ENCODE assay signal across 14 mouse cellular contexts in genomic region chr14:86731300-86731699, GRCm38 (mm10).
"Had no signal": no experiment of that assay in that cellular context is flagged by ENCODE, and none has a peak within 500 bp of the region (broad histone marks: within the 10 kb centered on the region; RNA-seq: fewer than 3 reads in every experiment).

No protein-coding gene starts in this region.

- H3K27me3 ChIP-seq: limb, embryonic 15.5 days; liver, embryonic 12.5 days; megakaryocyte, embryonic 14.5 days; midbrain, embryonic 15.5 days; neural tube, embryonic 15.5 days; stomach, embryonic 15.5 days had no signal

- H3K4me2 ChIP-seq: limb, embryonic 15.5 days; liver, embryonic 12.5 days; lung, embryonic 14.5 days; midbrain, embryonic 15.5 days; neural tube, embryonic 15.5 days; stomach, embryonic 15.5 days had no signal

- DNase-seq: kidney, adult 9 months; layer of hippocampus, adult 9-11 months; layer of hippocampus, postnatal 36 days; lung, embryonic 14.5 days; lung, postnatal 10 days; lung, postnatal 4 days; thymus, postnatal 4 days had no signal

- H3K36me3 ChIP-seq: limb, embryonic 15.5 days; liver, embryonic 12.5 days; midbrain, embryonic 15.5 days; neural tube, embryonic 15.5 days; stomach, embryonic 15.5 days had no signal

- H3K9me3 ChIP-seq: limb, embryonic 15.5 days; liver, embryonic 12.5 days; megakaryocyte, embryonic 14.5 days; midbrain, embryonic 15.5 days; neural tube, embryonic 15.5 days; stomach, embryonic 15.5 days had no signal

- H3K27ac ChIP-seq: kidney, postnatal 0 days; limb, embryonic 15.5 days; liver, embryonic 12.5 days; midbrain, embryonic 15.5 days; neural tube, embryonic 15.5 days; stomach, embryonic 15.5 days had no signal

- H3K4me1 ChIP-seq: limb, embryonic 15.5 days; neural tube, embryonic 15.5 days; stomach, embryonic 15.5 days had no signal

- ATAC-seq: liver, embryonic 12.5 days; midbrain, embryonic 15.5 days had no signal

- H3K9ac ChIP-seq: limb, embryonic 15.5 days; liver, embryonic 12.5 days; lung, embryonic 14.5 days; midbrain, embryonic 15.5 days; neural tube, embryonic 15.5 days; stomach, embryonic 15.5 days had no signal

- H3K4me3 ChIP-seq: limb, embryonic 15.5 days; liver, embryonic 12.5 days; megakaryocyte, embryonic 14.5 days; midbrain, embryonic 15.5 days; neural tube, embryonic 15.5 days; stomach, embryonic 15.5 days had no signal
